Mouse (Mus musculus): ENCODE data around the gene Cyb5r3.
A peak's percentile ranks its signal among the peaks of the same experiment; 100 is the strongest.

Cyb5r3 gene

GRCm38 (mm10) chr15:83169772-83170722 lies 2.3 kb downstream of the Cyb5r3 start:
- no peak for DNase-seq (ENCODE audit: extremely low read depth, insufficient read length, low spot score)

GRCm38 (mm10) chr15:83168875-83169771 lies 3.3 kb downstream of the Cyb5r3 start:
- no peak for DNase-seq (ENCODE audit: extremely low read depth, insufficient read length, low spot score)

- DNase-seq (ENCODE audit: extremely low read depth, insufficient read length, low spot score) = no peak
Observed at GRCm38 (mm10) chr15:83168311-83168710, 4.1 kb downstream of the Cyb5r3 start.

- DNase-seq (ENCODE audit: extremely low read depth, insufficient read length, low spot score) = no peak
Observed at GRCm38 (mm10) chr15:83167550-83168065, 4.8 kb downstream of the Cyb5r3 start.

GRCm38 (mm10) chr15:83167126-83167525 lies 5.3 kb downstream of the Cyb5r3 start:
- no peak for DNase-seq (ENCODE audit: extremely low read depth, insufficient read length, low spot score)

- peak; percentile 92 for DNase-seq (ENCODE audit: extremely low read depth, insufficient read length, low spot score)
Observed at GRCm38 (mm10) chr15:83166642-83167041, 5.8 kb downstream of the Cyb5r3 start.

GRCm38 (mm10) chr15:83165526-83166315 lies 6.7 kb downstream of the Cyb5r3 start:
- no peak for DNase-seq (ENCODE audit: extremely low read depth, insufficient read length, low spot score)

- peak; percentile 53 for DNase-seq (ENCODE audit: extremely low read depth, insufficient read length, low spot score)
Observed at GRCm38 (mm10) chr15:83164971-83165471, 7.4 kb downstream of the Cyb5r3 start.

GRCm38 (mm10) chr15:83162818-83163485 lies 9.4 kb downstream of the Cyb5r3 start:
- no peak for DNase-seq (ENCODE audit: extremely low read depth, insufficient read length, low spot score)

GRCm38 (mm10) chr15:83162001-83162400 lies 10.4 kb downstream of the Cyb5r3 start:
- DNase-seq (ENCODE audit: extremely low read depth, insufficient read length, low spot score) = no peak

- DNase-seq (ENCODE audit: extremely low read depth, insufficient read length, low spot score) = no peak
Observed at GRCm38 (mm10) chr15:83161062-83161748, 11.2 kb downstream of the Cyb5r3 start.

GRCm38 (mm10) chr15:83160561-83160960 lies 11.8 kb downstream of the Cyb5r3 start:
- no peak for DNase-seq (ENCODE audit: extremely low read depth, insufficient read length, low spot score)

GRCm38 (mm10) chr15:83159823-83160222 lies 12.6 kb downstream of the Cyb5r3 start:
- DNase-seq (ENCODE audit: extremely low read depth, insufficient read length, low spot score) = no peak

- DNase-seq (ENCODE audit: extremely low read depth, insufficient read length, low spot score) = peak; percentile 50
Observed at GRCm38 (mm10) chr15:83158587-83159160, 13.7 kb downstream of the Cyb5r3 start.

GRCm38 (mm10) chr15:83157667-83158064 lies 14.7 kb downstream of the Cyb5r3 start:
- no peak for DNase-seq (ENCODE audit: extremely low read depth, insufficient read length, low spot score)

- DNase-seq (ENCODE audit: extremely low read depth, insufficient read length, low spot score) = peak; percentile 85
Observed at GRCm38 (mm10) chr15:83156929-83157666, 15.3 kb downstream of the Cyb5r3 start.

GRCm38 (mm10) chr15:83155672-83156419 lies 16.5 kb downstream of the Cyb5r3 start:
- no peak for DNase-seq (ENCODE audit: extremely low read depth, insufficient read length, low spot score)

Data from 3134 (cell line).